Mouse (Mus musculus) small intestine, adult 2 months (tissue): ENCODE results near the gene Banp.

Source experiments
- CTCF ChIP-seq: fragments of 200-500 bp; IDR thresholded peaks from 2 replicates; pipeline ENCODE4 v1.5.1; 2012; ENCODE audit warnings: low read depth, mild to moderate bottlenecking, control low read depth, inconsistent platforms, low read length, moderate library complexity, mixed read lengths; ENCODE audit not compliant: insufficient replicate concordance, insufficient read length; ENCODE audit errors: extremely low read depth
- POLR2A ChIP-seq: fragments of 200-500 bp; IDR thresholded peaks from 2 replicates; pipeline ENCODE4 v1.6.1; 2012; ENCODE audit warnings: low read depth, mild to moderate bottlenecking, control low read depth, inconsistent platforms, low read length, moderate library complexity

DNA sequence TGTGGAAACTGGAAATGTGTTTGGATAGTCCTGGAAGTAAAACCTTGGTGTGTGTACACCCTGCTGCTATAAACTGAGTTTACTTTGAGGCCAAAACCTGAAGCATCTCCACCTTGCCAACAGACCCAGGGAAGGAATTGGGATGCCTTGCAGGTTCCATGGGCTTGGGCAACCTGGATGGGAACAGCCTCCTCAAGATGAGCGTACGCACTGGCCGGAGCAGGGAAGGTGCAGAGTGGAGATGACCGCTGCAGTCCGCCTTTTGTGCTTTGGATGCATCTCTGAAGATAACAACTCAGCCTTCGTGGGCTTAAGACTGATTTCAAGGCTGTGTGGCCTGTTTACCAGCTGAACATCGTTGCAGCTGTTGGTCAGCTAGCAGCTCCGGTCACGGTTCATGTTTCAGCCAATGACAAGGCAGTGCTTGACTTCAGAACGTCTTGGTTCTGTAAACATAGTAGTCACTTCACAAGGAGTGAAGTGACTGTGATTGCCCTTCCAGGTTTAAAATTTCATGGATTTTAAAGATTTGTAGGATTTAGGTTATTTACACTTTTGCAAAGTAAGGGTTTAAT is 5.5 kb downstream of the Banp start:
- TF ChIP-seq POLR2A (no peak), CTCF (no peak)
